ENCODE assay signal across 9 mouse cellular contexts in the genomic region with DNA sequence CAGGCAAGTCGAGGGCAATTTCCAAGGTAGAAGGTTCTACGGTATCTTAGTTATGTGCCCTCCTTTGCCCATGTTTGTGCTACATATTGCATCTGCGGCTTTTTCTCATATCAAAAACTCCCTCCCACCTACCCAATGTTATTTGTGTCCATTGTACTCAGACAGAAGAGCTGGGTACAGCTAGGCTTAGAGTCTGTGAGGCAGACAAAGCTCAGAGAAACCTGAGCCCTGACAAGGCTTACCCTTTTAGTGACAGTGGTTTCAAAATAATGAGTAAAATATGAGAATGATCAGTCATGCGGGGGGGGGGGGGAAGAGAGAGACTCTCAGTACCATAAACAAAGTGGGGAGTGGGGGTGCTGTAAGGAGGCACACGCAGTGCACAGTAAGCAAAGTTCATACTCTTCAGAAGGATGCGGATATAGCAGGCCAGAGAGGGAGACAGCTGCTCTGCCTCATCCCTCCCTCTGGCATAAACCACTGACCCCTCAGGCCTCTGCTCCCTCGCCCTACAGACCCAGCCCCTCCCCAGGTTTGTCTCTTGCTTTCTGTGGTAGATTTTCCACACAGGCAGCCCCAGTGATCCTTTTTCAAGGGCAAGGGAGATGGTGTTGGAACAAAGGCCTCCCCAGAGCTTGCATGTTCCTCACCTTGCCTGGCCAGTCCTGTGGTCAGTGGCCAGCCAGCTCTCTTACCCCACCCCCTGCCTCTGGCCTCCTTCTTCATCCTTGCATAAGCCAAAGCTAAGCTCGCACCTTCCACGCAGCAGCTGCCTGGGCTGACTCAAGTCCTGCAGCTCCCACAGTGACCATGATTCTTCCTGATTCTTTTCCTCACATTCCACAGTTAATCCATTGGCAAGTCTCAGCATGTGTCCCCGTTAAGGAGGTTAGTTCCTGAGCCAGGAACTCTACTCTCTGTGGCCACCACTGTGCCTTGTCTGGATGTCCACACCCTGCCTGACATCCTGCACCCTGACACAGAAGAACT. TPM values are rescaled to one million over a fixed set of nuclear protein-coding genes. Genes with fewer than 3 reads are reported as not detected.
DNase-seq lines count a peak whose midpoint lies in the region; ATAC-seq and TF ChIP-seq lines count a peak whose summit lies in the region.
"Had no signal": no experiment of that assay in that cellular context is flagged by ENCODE, and none has a peak within 500 bp of the region (broad histone marks: within the 10 kb centered on the region; RNA-seq: fewer than 3 reads in every experiment).

No protein-coding gene starts in this region.

- no peaks in the 10 kb centered on the region for H3K79me2 ChIP-seq in myocyte (ENCODE audit: control insufficient read depth, insufficient read depth)

- TF ChIP-seq CTCF in lung, postnatal 0 days (IDR thresholded peaks at IDR 0.05), result no peak
- no peak for TF ChIP-seq CTCF in lung, adult 2 months (IDR thresholded peaks at IDR 0.05; ENCODE audit: insufficient read depth, low read length)
- TF ChIP-seq CTCF in cerebellum, adult 2 months (IDR thresholded peaks at IDR 0.05; ENCODE audit: borderline replicate concordance, insufficient read depth, low read depth, low read length), result no peak

- ATAC-seq in lung, postnatal 0 days, result peak; percentile 44; the same call in 1 of the 2 replicates
- peak; percentile 85 for ATAC-seq in embryonic facial prominence, embryonic 14.5 days (ENCODE audit: low read depth)
- ATAC-seq in megakaryocyte, adult 5-6 weeks (ENCODE audit: poor library complexity, severe bottlenecking), result no peak

- H3K27me3 ChIP-seq in lung, postnatal 0 days (replicated peaks; ENCODE audit: insufficient read depth, low read length), result no peaks in the 10 kb centered on the region
- H3K27me3 ChIP-seq in embryonic facial prominence, embryonic 14.5 days (replicated peaks; ENCODE audit: control insufficient read depth, insufficient read depth, low read length), result no peaks in the 10 kb centered on the region
- no peaks in the 10 kb centered on the region for H3K27me3 ChIP-seq in heart, embryonic 10.5 days (ENCODE audit: insufficient read depth, poor library complexity, severe bottlenecking)
- no peaks in the 10 kb centered on the region for H3K27me3 ChIP-seq in myocyte (ENCODE audit: control insufficient read depth, insufficient read depth, insufficient read length)
- no peaks in the 10 kb centered on the region for H3K27me3 ChIP-seq in cerebellum, adult 2 months (ENCODE audit: control insufficient read depth, insufficient read depth, low read length)

- H3K9ac ChIP-seq in lung, postnatal 0 days (replicated peaks; ENCODE audit: low read depth), result no peak overlapping the region
- H3K9ac ChIP-seq in embryonic facial prominence, embryonic 14.5 days (ENCODE audit: low read depth, low read length), result 0 out of 2 replicates have a peak overlapping the region, but pooled peaks have one; percentile 40

- no peak for TF ChIP-seq POLR2A in lung, adult 2 months (IDR thresholded peaks at IDR 0.05; ENCODE audit: borderline replicate concordance, extremely low read depth, low read depth, low read length)
- no peak for TF ChIP-seq POLR2A in myocyte (IDR thresholded peaks at IDR 0.05; ENCODE audit: insufficient read length, low read depth)
- TF ChIP-seq POLR2A in cerebellum, adult 2 months (IDR thresholded peaks at IDR 0.05; ENCODE audit: borderline replicate concordance, insufficient read depth, low read length), result no peak

- no peak overlapping the region for H3K27ac ChIP-seq in lung, postnatal 0 days (ENCODE audit: low read length)
- peak overlapping the region; percentile 84 for H3K27ac ChIP-seq in embryonic facial prominence, embryonic 14.5 days (replicated peaks; ENCODE audit: low read depth, low read length)
- peak overlapping the region; percentile 17 for H3K27ac ChIP-seq in heart, embryonic 10.5 days
- H3K27ac ChIP-seq in cerebellum, adult 2 months (ENCODE audit: insufficient read depth, low read length), result no peak overlapping the region
- H3K27ac ChIP-seq: left cerebral cortex, adult 2 months had no signal

- no peak overlapping the region for H3K4me3 ChIP-seq in lung, postnatal 0 days (ENCODE audit: low read depth, low read length)
- H3K4me3 ChIP-seq in lung, adult 2 months (replicated peaks; ENCODE audit: extremely low read depth, low read depth, low read length), result no peak overlapping the region
- no peak overlapping the region for H3K4me3 ChIP-seq in embryonic facial prominence, embryonic 14.5 days (ENCODE audit: low read depth, low read length)
- H3K4me3 ChIP-seq in heart, embryonic 10.5 days, result no peak overlapping the region
- no peak overlapping the region for H3K4me3 ChIP-seq in myocyte
- no peak overlapping the region for H3K4me3 ChIP-seq in cerebellum, adult 2 months (replicated peaks; ENCODE audit: insufficient read depth, low read depth, low read length)
- H3K4me3 ChIP-seq: left cerebral cortex, adult 2 months had no signal

- WGBS in lung, postnatal 0 days, result 60% methylated on average over 9 of the region's 10 CpGs
- WGBS in lung, adult 2 months, result 61% methylated on average over 10 of the region's 10 CpGs
- 30% methylated on average over 9 of the region's 10 CpGs for WGBS in embryonic facial prominence, embryonic 14.5 days
- 56% methylated on average over 9 of the region's 10 CpGs for WGBS in heart, embryonic 10.5 days
- WGBS in cerebellum, adult 2 months, result 58% methylated on average over 10 of the region's 10 CpGs

- no peaks in the 10 kb centered on the region for H3K9me3 ChIP-seq in lung, postnatal 0 days (ENCODE audit: low read length)
- H3K9me3 ChIP-seq in embryonic facial prominence, embryonic 14.5 days (ENCODE audit: control insufficient read depth, low read length), result no peaks in the 10 kb centered on the region
- H3K9me3 ChIP-seq in heart, embryonic 10.5 days, result no peaks in the 10 kb centered on the region

- TF ChIP-seq EP300 in lung, postnatal 0 days (IDR thresholded peaks at IDR 0.05), result no peak

- no peak overlapping the region for H3ac ChIP-seq in myocyte (ENCODE audit: control insufficient read depth, insufficient read length)

- peak; percentile 28 for DNase-seq in lung, postnatal 0 days (ENCODE audit: low spot score)
- no peak for DNase-seq in lung, adult 2 months
- DNase-seq in embryonic facial prominence, embryonic 14.5 days (ENCODE audit: low spot score), result peak; percentile 72
- DNase-seq in heart, embryonic 10.5 days (ENCODE audit: low spot score), result no peak
- DNase-seq in cerebellum, adult 2 months, result no peak
- DNase-seq: thymus, postnatal 25 days had no signal

- H3K4me1 ChIP-seq in lung, postnatal 0 days (ENCODE audit: insufficient read depth, low read depth, low read length), result no peaks in the 10 kb centered on the region
- H3K4me1 ChIP-seq in lung, adult 2 months (ENCODE audit: control insufficient read depth, insufficient read depth, low read length), result 0 out of 2 replicates have a peak, but pooled peaks cover 3% of the 10 kb centered on the region
- H3K4me1 ChIP-seq in embryonic facial prominence, embryonic 14.5 days (ENCODE audit: control insufficient read depth, insufficient read depth, low read length), result peaks cover 23% of the 10 kb centered on the region
- peaks cover 14% of the 10 kb centered on the region for H3K4me1 ChIP-seq in heart, embryonic 10.5 days
- no peaks in the 10 kb centered on the region for H3K4me1 ChIP-seq in cerebellum, adult 2 months (ENCODE audit: control insufficient read depth, insufficient read depth, low read length)

- H3K4me2 ChIP-seq in lung, postnatal 0 days (replicated peaks; ENCODE audit: low read depth, low read length), result no peak overlapping the region
- H3K4me2 ChIP-seq in embryonic facial prominence, embryonic 14.5 days (ENCODE audit: low read depth, low read length), result no peak overlapping the region
- peak overlapping the region; percentile 88 for H3K4me2 ChIP-seq in myocyte (ENCODE audit: low read depth)

- no peaks in the 10 kb centered on the region for H3K36me3 ChIP-seq in lung, postnatal 0 days (ENCODE audit: insufficient read depth, low read length)
- H3K36me3 ChIP-seq in embryonic facial prominence, embryonic 14.5 days (ENCODE audit: control insufficient read depth, insufficient read depth, low read length), result no peaks in the 10 kb centered on the region
- no peaks in the 10 kb centered on the region for H3K36me3 ChIP-seq in heart, embryonic 10.5 days
- no peaks in the 10 kb centered on the region for H3K36me3 ChIP-seq in myocyte (ENCODE audit: control insufficient read depth, insufficient read depth)

TF ChIP-seq in myocyte, 11 proteins besides CTCF, POLR2A, EP300 and RAD21 (continues in another document):
- TF ChIP-seq E2F4 (IDR thresholded peaks at IDR 0.05; ENCODE audit: insufficient read depth) (no peak), POLR2AphosphoS2 (IDR thresholded peaks at IDR 0.05; ENCODE audit: insufficient read length, low read depth) (peak; percentile 9), MAX (IDR thresholded peaks at IDR 0.05; ENCODE audit: low read depth) (no peak), TCF12 (IDR thresholded peaks at IDR 0.05; ENCODE audit: insufficient read depth, poor library complexity, severe bottlenecking) (peak; percentile 90), MYOD1 (IDR thresholded peaks at IDR 0.05; ENCODE audit: control insufficient read depth in 1 of 3, insufficient read length in 2 of 3, low read depth in 2 of 3) (peak; percentile 80 to 97 (median 95)), CEBPB (IDR thresholded peaks at IDR 0.05; ENCODE audit: insufficient read depth, poor library complexity, severe bottlenecking) (peak; percentile 71; the same call in 1 of the 2 replicates), SRF (IDR thresholded peaks at IDR 0.05; ENCODE audit: control insufficient read depth, insufficient read length, low read depth) (peak; percentile 78), USF1 (IDR thresholded peaks at IDR 0.05; ENCODE audit: low read depth) (no peak)

RNA-seq across cellular contexts. Expression of gene Hhat, which starts 35.4 kb away (rescaled TPM):
- 2.4 and 3.5 TPM in 2 replicates for polyA plus RNA-seq in lung, postnatal 0 days (2015; fragmentation: Nextera tagmentation; extraction: Ambion mirVana)
- 2.5 and 2.7 TPM in 2 replicates for polyA plus RNA-seq in lung, adult 2 months (2012; rRNA removed)
- 9.3 and 10.4 TPM in 2 replicates for polyA plus RNA-seq in embryonic facial prominence, embryonic 14.5 days (2014; fragmentation: Nextera tagmentation; extraction: Ambion mirVana)
- 6.8 and 8.3 TPM in 2 replicates for polyA plus RNA-seq in heart, embryonic 10.5 days (2016; fragmentation: Nextera tagmentation; extraction: Ambion mirVana)
- polyA plus RNA-seq in myocyte (2012; fragmentation: generic; extraction: Trizol), result 4.4 TPM
- 1.9 and 2.1 TPM in 2 replicates for polyA plus RNA-seq in cerebellum, adult 2 months (2012; rRNA removed)
- 1.1 TPM in 2 replicates for total RNA-seq in megakaryocyte, adult 5-6 weeks (2015)
- 0.99 and 2.6 TPM in 2 replicates for total RNA-seq in megakaryocyte, adult 5-6 weeks (2017)

RNA-seq across cellular contexts. Expression of gene Sertad4, which starts 49.1 kb away (rescaled TPM):
- 3.2 and 3.4 TPM in 2 replicates for polyA plus RNA-seq in lung, postnatal 0 days (2015; fragmentation: Nextera tagmentation; extraction: Ambion mirVana)
- polyA plus RNA-seq in lung, adult 2 months (2012; rRNA removed), result 1.3 and 1.7 TPM in 2 replicates
- polyA plus RNA-seq in embryonic facial prominence, embryonic 14.5 days (2014; fragmentation: Nextera tagmentation; extraction: Ambion mirVana), result 49.7 and 61.7 TPM in 2 replicates
- 7.5 and 11.5 TPM in 2 replicates for polyA plus RNA-seq in heart, embryonic 10.5 days (2016; fragmentation: Nextera tagmentation; extraction: Ambion mirVana)
- 21.3 TPM for polyA plus RNA-seq in myocyte (2012; fragmentation: generic; extraction: Trizol)
- polyA plus RNA-seq in cerebellum, adult 2 months (2012; rRNA removed), result 11.1 and 11.3 TPM in 2 replicates
- total RNA-seq in megakaryocyte, adult 5-6 weeks (2015), result not detected in 2 replicates
- total RNA-seq in megakaryocyte, adult 5-6 weeks (2017), result not detected in 2 replicates

Comparison
In these comparisons a context has a peak if more than half of its experiments do, and no peak if none do; other contexts are left out.
1. DNase-seq: peak in lung, postnatal 0 days (single experiment) and embryonic facial prominence, embryonic 14.5 days (single experiment); none in lung, adult 2 months (single experiment), heart, embryonic 10.5 days (single experiment) and cerebellum, adult 2 months (0 of 2).
2. H3K27ac ChIP-seq: peak in embryonic facial prominence, embryonic 14.5 days (single experiment) and heart, embryonic 10.5 days (single experiment); none in lung, postnatal 0 days (single experiment) and cerebellum, adult 2 months (single experiment).